Mouse (Mus musculus): ENCODE results near the gene Stx8.

GRCm38 (mm10) chr11:68177415-68177814 is 211.4 kb downstream of the Stx8 start:
- TF ChIP-seq CTCF (IDR thresholded peaks at IDR 0.05; ENCODE audit: insufficient read depth, low read length) (no peak), POLR2A (IDR thresholded peaks at IDR 0.05; ENCODE audit: borderline replicate concordance, extremely low read depth, low read depth, low read length) (no peak)
